Mouse (Mus musculus) hindbrain, embryonic 16.5 days (tissue): ENCODE measurements around the gene Fxr2. TPM values are rescaled to one million over a fixed set of nuclear protein-coding genes. Genes with fewer than 3 reads are reported as not detected.

Source experiments
- ATAC-seq: fragments of 200-750 bp; cut with Nextera tagmentation; 2 replicates; pipeline ENCODE4 v1.8.0; 2017; ENCODE audit warnings: moderate TSS enrichment, moderate library complexity
- H3K27ac ChIP-seq: fragments of 300-500 bp; sonication (generic); 2 replicates; pipeline ENCODE4 v1.5.1; 2014; ENCODE audit warnings: low read depth, mild to moderate bottlenecking, control low read depth, low read length, moderate library complexity
- H3K27me3 ChIP-seq: fragments of 300-500 bp; sonication (generic); replicated peaks from 2 replicates; pipeline ENCODE4 v1.6.1; 2014; ENCODE audit warnings: low read length; ENCODE audit not compliant: control insufficient read depth, insufficient read depth
- H3K36me3 ChIP-seq: fragments of 300-500 bp; sonication (generic); 2 replicates; pipeline ENCODE4 v1.6.1; 2014; ENCODE audit warnings: mild to moderate bottlenecking, low read length, moderate library complexity, mixed read lengths; ENCODE audit not compliant: control insufficient read depth, insufficient read depth
- H3K4me1 ChIP-seq: fragments of 300-500 bp; sonication (generic); 2 replicates; pipeline ENCODE4 v1.6.1; 2014; ENCODE audit warnings: low read depth, low read length; ENCODE audit not compliant: control insufficient read depth, insufficient read depth
- H3K4me2 ChIP-seq: fragments of 300-500 bp; sonication (generic); 2 replicates; pipeline ENCODE4 v1.6.1; 2014; ENCODE audit warnings: mild to moderate bottlenecking, low read length, control low read depth, moderate library complexity
- H3K4me3 ChIP-seq: fragments of 300-500 bp; sonication (generic); 2 replicates; pipeline ENCODE4 v1.5.1; 2014; ENCODE audit warnings: mild to moderate bottlenecking, low read length, control low read depth, moderate library complexity
- H3K9ac ChIP-seq: fragments of 300-500 bp; sonication (generic); 2 replicates; pipeline ENCODE4 v1.6.1; 2014; ENCODE audit warnings: low read depth, mild to moderate bottlenecking, control low read depth, low read length, moderate library complexity
- H3K9me3 ChIP-seq: fragments of 300-500 bp; sonication (generic); 2 replicates; pipeline ENCODE4 v1.6.1; 2014; ENCODE audit warnings: mild to moderate bottlenecking, low read length, moderate library complexity; ENCODE audit not compliant: control insufficient read depth
- WGBS: fragments of 180-500 bp; shearing (Covaris S2); extraction: QIAGEN DNeasy Blood & Tissue Kit; methylation state at CpG from one replicate; pipeline ENCODE4 v1.1.7; 2014; 5-methylcytosine and 5-hydroxymethylcytosine counted together
- polyA plus RNA-seq: library from polyadenylated mRNA; unstranded; fragments of >200 nt; fragmentation: Nextera tagmentation; extraction: Ambion mirVana; gene quantifications from 2 replicates; pipeline ENCODE4 v1.2.1, GENCODE M21; 2015

Fxr2 gene
- polyA plus RNA-seq, 1 experiment from 2014 or later = 32.1 TPM

GRCm38 (mm10) chr11:69592799-69593198 is 40.0 kb upstream of the Fxr2 start:
- no peak overlapping the region for H3K4me3 ChIP-seq
- peak overlapping the region; percentile 5; the same call in 1 of the 2 replicates for H3K27ac ChIP-seq
- H3K4me2 ChIP-seq = no peak overlapping the region
- H3K9ac ChIP-seq = no peak overlapping the region
- H3K36me3 ChIP-seq = peaks cover 24% of the 10 kb centered on the region
- 92% methylated on average over 4 of the region's 4 CpGs for WGBS
- H3K4me1 ChIP-seq = no peaks in the 10 kb centered on the region
- no peaks in the 10 kb centered on the region for H3K27me3 ChIP-seq
- no peak for ATAC-seq
- no peaks in the 10 kb centered on the region for H3K9me3 ChIP-seq

GRCm38 (mm10) chr11:69594853-69595252 is 37.9 kb upstream of the Fxr2 start:
- Histone ChIP-seq H3K9ac (no peak overlapping the region), H3K9me3 (no peaks in the 10 kb centered on the region), H3K27me3 (no peaks in the 10 kb centered on the region), H3K36me3 (peaks cover 7% of the 10 kb centered on the region), H3K4me2 (no peak overlapping the region), H3K27ac (no peak overlapping the region), H3K4me3 (no peak overlapping the region), H3K4me1 (no peaks in the 10 kb centered on the region)
- 94% methylated on average over 6 of the region's 6 CpGs for WGBS
- ATAC-seq = no peak

GRCm38 (mm10) chr11:69599436-69599835 is 33.4 kb upstream of the Fxr2 start:
- WGBS = 11% methylated on average over 9 of the region's 9 CpGs
- Histone ChIP-seq H3K4me1 (peaks cover 19% of the 10 kb centered on the region; the same call in 1 of the 2 replicates), H3K4me3 (no peak overlapping the region), H3K27ac (no peak overlapping the region), H3K27me3 (no peaks in the 10 kb centered on the region), H3K36me3 (peaks cover 10% of the 10 kb centered on the region; the same call in 1 of the 2 replicates), H3K9ac (no peak overlapping the region), H3K9me3 (no peaks in the 10 kb centered on the region), H3K4me2 (no peak overlapping the region; the same call in 1 of the 2 replicates)
- ATAC-seq = no peak

GRCm38 (mm10) chr11:69600098-69600497 is 32.7 kb upstream of the Fxr2 start:
- 0 out of 2 replicates have a peak overlapping the region, but pooled peaks have one; percentile 6 for H3K9ac ChIP-seq
- H3K27me3 ChIP-seq = no peaks in the 10 kb centered on the region
- WGBS = 9% methylated on average over 6 of the region's 6 CpGs
- H3K4me3 ChIP-seq = no peak overlapping the region
- ATAC-seq = peak; percentile 76
- H3K4me1 ChIP-seq = peaks cover 19% of the 10 kb centered on the region; the same call in 1 of the 2 replicates
- no peaks in the 10 kb centered on the region for H3K9me3 ChIP-seq
- H3K36me3 ChIP-seq = peaks cover 10% of the 10 kb centered on the region; the same call in 1 of the 2 replicates
- peak overlapping the region; percentile 16; the same call in 1 of the 2 replicates for H3K4me2 ChIP-seq
- H3K27ac ChIP-seq = no peak overlapping the region

- Histone ChIP-seq H3K4me3 (no peak overlapping the region), H3K27me3 (no peaks in the 10 kb centered on the region), H3K4me1 (peaks cover 19% of the 10 kb centered on the region; the same call in 1 of the 2 replicates), H3K9me3 (no peaks in the 10 kb centered on the region), H3K36me3 (peaks cover 10% of the 10 kb centered on the region; the same call in 1 of the 2 replicates), H3K4me2 (no peak overlapping the region; the same call in 1 of the 2 replicates), H3K27ac (no peak overlapping the region), H3K9ac (no peak overlapping the region)
- no peak for ATAC-seq
- WGBS = 71% methylated on average over 3 of the region's 3 CpGs
These were observed 31.0 kb upstream of the Fxr2 start for GRCm38 (mm10) chr11:69601768-69602167.

GRCm38 (mm10) chr11:69603516-69603915 is 29.3 kb upstream of the Fxr2 start:
- Histone ChIP-seq H3K9me3 (no peaks in the 10 kb centered on the region), H3K4me3 (peak overlapping the region; percentile 10; the same call in 1 of the 2 replicates), H3K27me3 (no peaks in the 10 kb centered on the region), H3K36me3 (peaks cover 10% of the 10 kb centered on the region; the same call in 1 of the 2 replicates), H3K9ac (no peak overlapping the region), H3K27ac (no peak overlapping the region), H3K4me1 (peaks cover 19% of the 10 kb centered on the region; the same call in 1 of the 2 replicates), H3K4me2 (peak overlapping the region; percentile 76)
- no peak for ATAC-seq
- WGBS = 77% methylated on average over 8 of the region's 8 CpGs

- peaks cover 19% of the 10 kb centered on the region; the same call in 1 of the 2 replicates for H3K4me1 ChIP-seq
- H3K9me3 ChIP-seq = no peaks in the 10 kb centered on the region
- H3K27ac ChIP-seq = peak overlapping the region; percentile 87
- H3K9ac ChIP-seq = peak overlapping the region; percentile 87
- H3K27me3 ChIP-seq = no peaks in the 10 kb centered on the region
- H3K4me2 ChIP-seq = peak overlapping the region; percentile 76
- peaks cover 10% of the 10 kb centered on the region; the same call in 1 of the 2 replicates for H3K36me3 ChIP-seq
- no peak for ATAC-seq
- H3K4me3 ChIP-seq = peak overlapping the region; percentile 75
- 43% methylated on average over 3 of the region's 3 CpGs for WGBS
These were observed 28.4 kb upstream of the Fxr2 start for GRCm38 (mm10) chr11:69604347-69604746.

GRCm38 (mm10) chr11:69604795-69605664 is 27.8 kb upstream of the Fxr2 start:
- H3K4me2 ChIP-seq = peak overlapping the region; percentile 76
- no peaks in the 10 kb centered on the region for H3K9me3 ChIP-seq
- peaks cover 19% of the 10 kb centered on the region; the same call in 1 of the 2 replicates for H3K4me1 ChIP-seq
- peaks cover 10% of the 10 kb centered on the region; the same call in 1 of the 2 replicates for H3K36me3 ChIP-seq
- peak overlapping the region; percentile 87 for H3K27ac ChIP-seq
- peak overlapping the region; percentile 87 for H3K9ac ChIP-seq
- no peaks in the 10 kb centered on the region for H3K27me3 ChIP-seq
- ATAC-seq = peak; percentile 44
- H3K4me3 ChIP-seq = peak overlapping the region; percentile 75
- under 1% methylated on average over 55 of the region's 73 CpGs for WGBS
